Mouse (Mus musculus) megakaryocyte, embryonic 14.5 days (primary cell): Measurements from ENCODE around the gene Psmg4.

Source experiments
- FLI1 ChIP-seq: IDR thresholded peaks from 2 replicates; pipeline ENCODE4 v1.6.1; 2012; ENCODE audit warnings: low read length, inconsistent platforms, mixed read lengths
- GATA1 ChIP-seq: IDR thresholded peaks from 3 replicates; pipeline ENCODE4 v1.6.1; 2012; ENCODE audit warnings: mixed read lengths, low read length, inconsistent platforms, borderline replicate concordance

- TF ChIP-seq GATA1 = no peak
- TF ChIP-seq FLI1 = no peak
These were observed 30.5 kb upstream of the Psmg4 start for GRCm38 (mm10) chr13:34132299-34132698.
